Mouse (Mus musculus) hindbrain, embryonic 10.5 days (tissue): ENCODE results near the gene Tldc2. TPM values are rescaled to one million over a fixed set of nuclear protein-coding genes. Genes with fewer than 3 reads are reported as not detected.
A peak's percentile ranks its signal among the peaks of the same experiment; 100 is the strongest.

ENCODE experiments used
- DNase-seq: peaks from one replicate; pipeline ENCODE4 v3.0.0-alpha.2; 2017; ENCODE audit warnings: low spot score
- H3K27ac ChIP-seq: fragments of 300-500 bp; sonication (generic); 2 replicates; pipeline ENCODE4 v1.5.1; 2016; ENCODE audit warnings: mild to moderate bottlenecking, moderate library complexity
- H3K27me3 ChIP-seq: fragments of 300-500 bp; sonication (generic); 2 replicates; pipeline ENCODE4 v1.6.1; 2016; ENCODE audit warnings: mild to moderate bottlenecking; ENCODE audit not compliant: poor library complexity, insufficient read depth, severe bottlenecking
- H3K36me3 ChIP-seq: fragments of 300-500 bp; sonication (generic); 2 replicates; pipeline ENCODE4 v1.6.1; 2016; ENCODE audit warnings: mild to moderate bottlenecking, moderate library complexity
- H3K4me1 ChIP-seq: fragments of 300-500 bp; sonication (generic); replicated peaks from 2 replicates; pipeline ENCODE4 v1.6.1; 2016; ENCODE audit warnings: mild to moderate bottlenecking
- H3K4me3 ChIP-seq: fragments of 300-500 bp; sonication (generic); 2 replicates; pipeline ENCODE4 v1.5.1; 2016; ENCODE audit warnings: mild to moderate bottlenecking, moderate library complexity
- H3K9me3 ChIP-seq: fragments of 300-500 bp; sonication (generic); 2 replicates; pipeline ENCODE4 v1.6.1; 2016; ENCODE audit warnings: mild to moderate bottlenecking, moderate library complexity
- WGBS: fragments of 180-500 bp; shearing (Covaris S2); methylation state at CpG from one replicate; pipeline ENCODE4 v1.1.7; 2016; 5-methylcytosine and 5-hydroxymethylcytosine counted together
- polyA plus RNA-seq: library from polyadenylated mRNA; unstranded; fragments of >200 nt; fragmentation: Nextera tagmentation; extraction: Ambion mirVana; gene quantifications from 2 replicates; pipeline ENCODE4 v1.2.1, GENCODE M21; 2016

Gene Tldc2
- polyA plus RNA-seq, 1 experiment from 2014 or later, result not detected

- Histone ChIP-seq H3K4me3 (no peak overlapping the region), H3K9me3 (no peaks in the 10 kb centered on the region), H3K27ac (no peak overlapping the region), H3K4me1 (peaks cover 35% of the 10 kb centered on the region), H3K36me3 (peaks cover 90% of the 10 kb centered on the region), H3K27me3 (no peaks in the 10 kb centered on the region)
- WGBS, result 81% methylated on average over 4 of the region's 4 CpGs
- DNase-seq, result no peak
Observed at GRCm38 (mm10) chr2:157053787-157054186, 33.1 kb upstream of the Tldc2 start.

- Histone ChIP-seq H3K27ac (no peak overlapping the region), H3K4me1 (peaks cover 37% of the 10 kb centered on the region), H3K36me3 (peaks cover 88% of the 10 kb centered on the region), H3K9me3 (no peaks in the 10 kb centered on the region), H3K4me3 (no peak overlapping the region), H3K27me3 (no peaks in the 10 kb centered on the region)
- DNase-seq, result no peak
- WGBS, result 89% methylated on average over 8 of the region's 8 CpGs
Observed at GRCm38 (mm10) chr2:157054297-157054696, 32.6 kb upstream of the Tldc2 start.

- WGBS, result 82% methylated on average over 5 of the region's 5 CpGs
- Histone ChIP-seq H3K4me1 (peaks cover 37% of the 10 kb centered on the region), H3K4me3 (no peak overlapping the region), H3K27ac (no peak overlapping the region), H3K9me3 (no peaks in the 10 kb centered on the region), H3K36me3 (peaks cover 88% of the 10 kb centered on the region), H3K27me3 (no peaks in the 10 kb centered on the region)
- DNase-seq, result no peak
Observed at GRCm38 (mm10) chr2:157054816-157055215, 32.0 kb upstream of the Tldc2 start.

GRCm38 (mm10) chr2:157055721-157056120, 31.1 kb upstream of the Tldc2 start:
- H3K9me3 ChIP-seq, result no peaks in the 10 kb centered on the region
- no peaks in the 10 kb centered on the region for H3K27me3 ChIP-seq
- no peak overlapping the region for H3K4me3 ChIP-seq
- 92% methylated on average over 6 of the region's 6 CpGs for WGBS
- peaks cover 33% of the 10 kb centered on the region for H3K4me1 ChIP-seq
- no peak overlapping the region for H3K27ac ChIP-seq
- H3K36me3 ChIP-seq, result peaks cover 88% of the 10 kb centered on the region
- no peak for DNase-seq

DNA sequence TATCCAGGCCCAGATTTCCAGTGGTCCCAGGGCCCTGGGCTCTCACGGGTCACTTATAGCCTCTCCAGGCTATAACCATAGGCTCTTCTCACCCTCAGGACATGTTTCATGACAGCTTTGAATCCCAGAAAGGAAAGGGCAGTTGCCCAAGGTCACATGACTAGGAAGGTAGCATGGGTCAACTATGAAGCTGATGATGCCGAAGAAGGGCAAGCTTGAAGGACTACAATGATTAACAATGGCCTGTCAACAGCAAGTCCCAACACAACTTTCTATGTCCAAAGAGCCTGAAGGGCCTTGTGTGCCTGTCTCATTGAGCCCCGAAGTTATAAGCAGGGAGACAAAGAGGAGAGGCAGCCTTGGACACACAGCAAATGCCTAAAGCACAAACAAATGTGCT, 29.7 kb upstream of the Tldc2 start:
- H3K9me3 ChIP-seq, result no peaks in the 10 kb centered on the region
- H3K36me3 ChIP-seq, result peaks cover 87% of the 10 kb centered on the region
- H3K27me3 ChIP-seq, result no peaks in the 10 kb centered on the region
- WGBS, result 95% methylated on average over 3 of the region's 3 CpGs
- H3K27ac ChIP-seq, result 0 out of 2 replicates have a peak overlapping the region, but pooled peaks have one; percentile 93
- H3K4me3 ChIP-seq, result no peak overlapping the region
- peaks cover 35% of the 10 kb centered on the region for H3K4me1 ChIP-seq
- no peak for DNase-seq

GRCm38 (mm10) chr2:157057758-157058157, 29.1 kb upstream of the Tldc2 start:
- Histone ChIP-seq H3K36me3 (peaks cover 84% of the 10 kb centered on the region), H3K27ac (peak overlapping the region; percentile 93), H3K27me3 (no peaks in the 10 kb centered on the region), H3K9me3 (no peaks in the 10 kb centered on the region), H3K4me1 (peaks cover 41% of the 10 kb centered on the region), H3K4me3 (no peak overlapping the region)
- DNase-seq, result no peak
- 87% methylated on average over 4 of the region's 4 CpGs for WGBS

GRCm38 (mm10) chr2:157058342-157058998, 28.4 kb upstream of the Tldc2 start:
- Histone ChIP-seq H3K27ac (peak overlapping the region; percentile 93), H3K36me3 (peaks cover 80% of the 10 kb centered on the region), H3K4me1 (peaks cover 48% of the 10 kb centered on the region), H3K4me3 (peak overlapping the region; percentile 36), H3K9me3 (no peaks in the 10 kb centered on the region), H3K27me3 (no peaks in the 10 kb centered on the region)
- DNase-seq, result peak; percentile 87
- WGBS, result 12% methylated on average over 18 of the region's 18 CpGs

- H3K9me3 ChIP-seq, result no peaks in the 10 kb centered on the region
- H3K4me3 ChIP-seq, result peak overlapping the region; percentile 36; the same call in 1 of the 2 replicates
- H3K4me1 ChIP-seq, result peaks cover 55% of the 10 kb centered on the region
- H3K27me3 ChIP-seq, result no peaks in the 10 kb centered on the region
- peak overlapping the region; percentile 93 for H3K27ac ChIP-seq
- 63% methylated on average over 8 of the region's 8 CpGs for WGBS
- DNase-seq, result no peak
- H3K36me3 ChIP-seq, result peaks cover 77% of the 10 kb centered on the region
Observed at GRCm38 (mm10) chr2:157059166-157059565, 27.7 kb upstream of the Tldc2 start.

DNA sequence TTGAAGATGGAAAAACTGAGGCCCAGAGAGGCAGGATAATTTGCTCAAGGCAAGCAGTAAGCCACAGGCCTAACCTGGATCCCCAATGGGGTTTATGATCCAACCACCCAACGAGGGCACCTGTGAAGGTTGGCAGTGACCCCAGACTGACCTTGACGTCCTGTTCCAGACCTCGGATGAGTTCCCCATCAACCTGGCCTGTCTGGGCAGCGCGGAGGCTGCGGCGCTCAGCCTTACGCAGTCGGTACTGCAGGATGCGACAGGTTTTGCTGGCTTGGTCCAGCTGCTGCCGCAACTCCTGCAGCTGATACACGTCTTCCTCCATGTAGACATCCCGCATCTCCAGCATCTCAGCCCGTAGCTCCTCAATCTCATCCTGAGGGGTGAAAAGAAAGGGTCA, 26.8 kb upstream of the Tldc2 start:
- H3K27ac ChIP-seq, result no peak overlapping the region; the same call in 1 of the 2 replicates
- DNase-seq, result no peak
- no peak overlapping the region for H3K4me3 ChIP-seq
- H3K4me1 ChIP-seq, result peaks cover 64% of the 10 kb centered on the region
- 94% methylated on average over 14 of the region's 14 CpGs for WGBS
- peaks cover 74% of the 10 kb centered on the region for H3K36me3 ChIP-seq
- H3K9me3 ChIP-seq, result no peaks in the 10 kb centered on the region
- H3K27me3 ChIP-seq, result no peaks in the 10 kb centered on the region

DNA sequence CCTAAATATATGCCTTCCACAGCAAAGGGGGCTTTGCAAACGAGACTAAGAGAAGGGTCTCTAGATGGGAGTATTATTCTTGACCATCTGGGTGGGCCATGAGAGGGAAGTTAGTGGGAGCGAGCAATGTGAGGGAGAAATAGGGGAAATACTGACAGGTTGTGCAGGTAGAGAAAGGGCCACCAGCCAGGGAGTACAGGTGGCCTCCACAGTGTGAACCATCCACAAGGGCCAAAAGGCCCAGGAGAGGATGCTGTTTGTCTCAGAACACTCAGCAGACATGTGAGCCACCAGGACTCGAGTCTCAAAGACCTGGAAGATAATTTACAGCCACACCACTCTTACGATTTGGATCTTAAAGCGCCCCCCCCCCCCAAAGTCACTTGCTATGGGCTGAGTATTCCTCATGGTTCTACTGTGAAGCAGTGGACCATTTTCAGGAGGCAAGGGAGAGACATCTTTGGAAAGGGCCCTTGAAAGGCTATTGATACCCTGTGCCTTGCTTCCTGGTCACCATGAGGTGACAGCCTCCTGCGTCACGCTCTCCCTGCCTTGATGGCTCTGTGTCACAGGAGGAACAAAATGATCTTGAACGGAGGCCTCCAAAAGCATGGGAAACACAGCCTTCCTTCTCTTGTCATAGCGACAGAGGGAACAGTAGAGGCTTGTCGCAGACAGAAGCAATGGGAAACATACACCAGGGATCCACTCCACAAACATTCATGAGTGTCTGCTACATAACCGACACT, 26.1 kb upstream of the Tldc2 start:
- peaks cover 71% of the 10 kb centered on the region for H3K4me1 ChIP-seq
- peaks cover 72% of the 10 kb centered on the region for H3K36me3 ChIP-seq
- no peaks in the 10 kb centered on the region for H3K9me3 ChIP-seq
- H3K27ac ChIP-seq, result no peak overlapping the region
- no peak overlapping the region for H3K4me3 ChIP-seq
- no peaks in the 10 kb centered on the region for H3K27me3 ChIP-seq
- WGBS, result 89% methylated on average over 11 of the region's 11 CpGs
- DNase-seq, result no peak

DNA sequence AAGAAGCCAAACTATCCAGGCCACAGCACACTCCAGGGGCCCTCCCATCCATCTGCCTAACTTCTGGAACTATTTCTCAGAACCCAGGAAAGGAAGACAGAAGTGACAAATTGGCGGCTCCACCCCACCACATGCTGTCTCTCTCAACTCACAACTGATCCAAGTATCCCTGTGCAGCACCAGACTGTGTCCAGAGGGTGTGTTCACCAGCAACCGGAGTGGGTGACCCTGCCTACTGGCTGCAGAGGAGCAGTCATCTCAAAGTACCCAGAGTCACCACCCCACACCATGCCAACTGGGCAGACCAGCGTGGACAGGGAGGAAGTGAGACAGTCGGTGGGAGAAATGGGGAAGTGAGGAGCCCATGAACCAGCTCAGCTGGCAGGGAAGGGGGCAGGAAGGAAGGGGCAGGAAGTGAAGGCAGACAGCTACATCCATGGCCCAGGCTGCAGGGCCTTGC, 23.6 kb upstream of the Tldc2 start:
- no peak overlapping the region for H3K4me3 ChIP-seq
- H3K9me3 ChIP-seq, result no peaks in the 10 kb centered on the region
- peaks cover 76% of the 10 kb centered on the region for H3K4me1 ChIP-seq
- 78% methylated on average over 4 of the region's 4 CpGs for WGBS
- peak overlapping the region; percentile 50; the same call in 1 of the 2 replicates for H3K27ac ChIP-seq
- DNase-seq, result no peak
- H3K36me3 ChIP-seq, result peaks cover 66% of the 10 kb centered on the region
- no peaks in the 10 kb centered on the region for H3K27me3 ChIP-seq

- Histone ChIP-seq H3K9me3 (no peaks in the 10 kb centered on the region), H3K4me1 (peaks cover 74% of the 10 kb centered on the region), H3K27me3 (no peaks in the 10 kb centered on the region), H3K4me3 (no peak overlapping the region), H3K27ac (peak overlapping the region; percentile 69), H3K36me3 (peaks cover 58% of the 10 kb centered on the region)
- 72% methylated on average over 7 of the region's 7 CpGs for WGBS
- DNase-seq, result no peak
Observed at GRCm38 (mm10) chr2:157064136-157064535, 22.7 kb upstream of the Tldc2 start.
